ENCODE assay signal across 8 mouse cellular contexts in genomic region chr7:28921722-28922465, GRCm38 (mm10). TPM values are rescaled to one million over a fixed set of nuclear protein-coding genes. Genes with fewer than 3 reads are reported as not detected.
DNase-seq lines count a peak whose midpoint lies in the region; ATAC-seq lines count a peak whose summit lies in the region.

No protein-coding gene starts in this region.

- H3K9ac ChIP-seq in heart, embryonic 13.5 days = peak overlapping the region; percentile 82
- H3K9ac ChIP-seq in lung, embryonic 15.5 days = no peak overlapping the region
- no peak overlapping the region for H3K9ac ChIP-seq in embryonic facial prominence, embryonic 15.5 days
- no peak overlapping the region for H3K9ac ChIP-seq in stomach, embryonic 15.5 days

- no peaks in the 10 kb centered on the region for H3K9me3 ChIP-seq in heart, embryonic 13.5 days
- H3K9me3 ChIP-seq in lung, embryonic 15.5 days = no peaks in the 10 kb centered on the region
- H3K9me3 ChIP-seq in embryonic facial prominence, embryonic 15.5 days (replicated peaks) = no peaks in the 10 kb centered on the region
- H3K9me3 ChIP-seq in stomach, embryonic 15.5 days = no peaks in the 10 kb centered on the region

- H3K27ac ChIP-seq in heart, embryonic 13.5 days (replicated peaks) = peak overlapping the region; percentile 99
- peak overlapping the region; percentile 89 for H3K27ac ChIP-seq in lung, embryonic 15.5 days
- H3K27ac ChIP-seq in embryonic facial prominence, embryonic 15.5 days (replicated peaks) = 0 out of 2 replicates have a peak overlapping the region, but pooled peaks have one; percentile 22
- H3K27ac ChIP-seq in stomach, embryonic 15.5 days = peak overlapping the region; percentile 93

- no peak for ATAC-seq in heart, embryonic 13.5 days (ENCODE audit: extremely low read depth, insufficient number of reproducible peaks, low FRiP score, low TSS enrichment)
- ATAC-seq in lung, embryonic 15.5 days (ENCODE audit: borderline replicate concordance, extremely low read depth, low FRiP score, low TSS enrichment) = no peak
- no peak for ATAC-seq in embryonic facial prominence, embryonic 15.5 days (ENCODE audit: insufficient number of reproducible peaks, low FRiP score, low TSS enrichment, low read depth)
- ATAC-seq in stomach, embryonic 15.5 days (ENCODE audit: insufficient read depth, low FRiP score, low read depth) = no peak

- H3K4me2 ChIP-seq in heart, embryonic 13.5 days = no peak overlapping the region
- no peak overlapping the region for H3K4me2 ChIP-seq in lung, embryonic 15.5 days
- H3K4me2 ChIP-seq in embryonic facial prominence, embryonic 15.5 days (replicated peaks) = no peak overlapping the region
- no peak overlapping the region for H3K4me2 ChIP-seq in stomach, embryonic 15.5 days

- DNase-seq in heart, adult 11 months = no peak
- no peak for DNase-seq in lung, postnatal 25 days (ENCODE audit: low spot score)
- DNase-seq in right cerebral cortex, adult 18-20 months = no peak
- no peak for DNase-seq in urinary bladder, adult 18-20 months (ENCODE audit: low spot score in 2 of 2)

- H3K4me1 ChIP-seq in heart, embryonic 13.5 days = peaks cover 100% of the 10 kb centered on the region
- peaks cover 94% of the 10 kb centered on the region for H3K4me1 ChIP-seq in lung, embryonic 15.5 days
- peaks cover 94% of the 10 kb centered on the region for H3K4me1 ChIP-seq in embryonic facial prominence, embryonic 15.5 days
- peaks cover 88% of the 10 kb centered on the region for H3K4me1 ChIP-seq in stomach, embryonic 15.5 days

- H3K4me3 ChIP-seq in heart, embryonic 13.5 days = no peak overlapping the region
- no peak overlapping the region for H3K4me3 ChIP-seq in lung, embryonic 15.5 days
- H3K4me3 ChIP-seq in embryonic facial prominence, embryonic 15.5 days (replicated peaks) = no peak overlapping the region
- no peak overlapping the region for H3K4me3 ChIP-seq in stomach, embryonic 15.5 days (replicated peaks)

- 57% methylated on average over 8 of the region's 8 CpGs for WGBS in heart, embryonic 13.5 days
- WGBS in lung, embryonic 15.5 days = 84% methylated on average over 8 of the region's 8 CpGs
- WGBS in embryonic facial prominence, embryonic 15.5 days = 77% methylated on average over 8 of the region's 8 CpGs
- 76% methylated on average over 8 of the region's 8 CpGs for WGBS in stomach, embryonic 15.5 days

- H3K36me3 ChIP-seq in heart, embryonic 13.5 days = peaks cover 39% of the 10 kb centered on the region
- peaks cover 16% of the 10 kb centered on the region; the same call in 1 of the 2 replicates for H3K36me3 ChIP-seq in lung, embryonic 15.5 days
- peaks cover 12% of the 10 kb centered on the region for H3K36me3 ChIP-seq in embryonic facial prominence, embryonic 15.5 days
- H3K36me3 ChIP-seq in stomach, embryonic 15.5 days = no peaks in the 10 kb centered on the region

- no peaks in the 10 kb centered on the region for H3K27me3 ChIP-seq in heart, embryonic 13.5 days (replicated peaks)
- no peaks in the 10 kb centered on the region for H3K27me3 ChIP-seq in lung, embryonic 15.5 days
- no peaks in the 10 kb centered on the region for H3K27me3 ChIP-seq in embryonic facial prominence, embryonic 15.5 days
- no peaks in the 10 kb centered on the region for H3K27me3 ChIP-seq in stomach, embryonic 15.5 days (replicated peaks)

RNA-seq across cellular contexts. Expression of gene Actn4, which starts 40.2 kb away (rescaled TPM):
- 259 and 266 TPM in 2 replicates for polyA plus RNA-seq in heart, embryonic 13.5 days (2015; fragmentation: Nextera tagmentation; extraction: Ambion mirVana)
- 287 and 302 TPM in 2 replicates for polyA plus RNA-seq in lung, embryonic 15.5 days (2015; fragmentation: Nextera tagmentation; extraction: Ambion mirVana)
- polyA plus RNA-seq in embryonic facial prominence, embryonic 15.5 days (2015; fragmentation: Nextera tagmentation; extraction: Ambion mirVana) = 321 and 328 TPM in 2 replicates
- 319 and 341 TPM in 2 replicates for polyA plus RNA-seq in stomach, embryonic 15.5 days (2015; fragmentation: Nextera tagmentation; extraction: Ambion mirVana)

RNA-seq across cellular contexts. Expression of gene Capn12, which starts 40.7 kb away (rescaled TPM):
- 0.15 and 0.38 TPM in 2 replicates for polyA plus RNA-seq in heart, embryonic 13.5 days (2015; fragmentation: Nextera tagmentation; extraction: Ambion mirVana)
- 0.29 and 0.42 TPM in 2 replicates for polyA plus RNA-seq in lung, embryonic 15.5 days (2015; fragmentation: Nextera tagmentation; extraction: Ambion mirVana)
- 1.1 and 1.4 TPM in 2 replicates for polyA plus RNA-seq in embryonic facial prominence, embryonic 15.5 days (2015; fragmentation: Nextera tagmentation; extraction: Ambion mirVana)
- polyA plus RNA-seq in stomach, embryonic 15.5 days (2015; fragmentation: Nextera tagmentation; extraction: Ambion mirVana) = 0.34 and 0.45 TPM in 2 replicates

RNA-seq across cellular contexts. Expression of gene Lgals7, which starts 58.2 kb away (rescaled TPM):
- 1.5 and 1.6 TPM in 2 replicates for polyA plus RNA-seq in heart, embryonic 13.5 days (2015; fragmentation: Nextera tagmentation; extraction: Ambion mirVana)
- polyA plus RNA-seq in lung, embryonic 15.5 days (2015; fragmentation: Nextera tagmentation; extraction: Ambion mirVana) = 1.5 and 1.6 TPM in 2 replicates
- polyA plus RNA-seq in embryonic facial prominence, embryonic 15.5 days (2015; fragmentation: Nextera tagmentation; extraction: Ambion mirVana) = 187 and 265 TPM in 2 replicates
- 2.2 TPM in 2 replicates for polyA plus RNA-seq in stomach, embryonic 15.5 days (2015; fragmentation: Nextera tagmentation; extraction: Ambion mirVana)

RNA-seq across cellular contexts. Expression of gene Eif3k, which starts 59.8 kb away (rescaled TPM):
- 257 and 300 TPM in 2 replicates for polyA plus RNA-seq in heart, embryonic 13.5 days (2015; fragmentation: Nextera tagmentation; extraction: Ambion mirVana)
- 360 and 364 TPM in 2 replicates for polyA plus RNA-seq in lung, embryonic 15.5 days (2015; fragmentation: Nextera tagmentation; extraction: Ambion mirVana)
- polyA plus RNA-seq in embryonic facial prominence, embryonic 15.5 days (2015; fragmentation: Nextera tagmentation; extraction: Ambion mirVana) = 403 and 405 TPM in 2 replicates
- polyA plus RNA-seq in stomach, embryonic 15.5 days (2015; fragmentation: Nextera tagmentation; extraction: Ambion mirVana) = 370 and 373 TPM in 2 replicates

RNA-seq across cellular contexts. Expression of gene Map4k1, which starts 60.0 kb away (rescaled TPM):
- 3.4 and 5.3 TPM in 2 replicates for polyA plus RNA-seq in heart, embryonic 13.5 days (2015; fragmentation: Nextera tagmentation; extraction: Ambion mirVana)
- 7.4 and 9.8 TPM in 2 replicates for polyA plus RNA-seq in lung, embryonic 15.5 days (2015; fragmentation: Nextera tagmentation; extraction: Ambion mirVana)
- polyA plus RNA-seq in embryonic facial prominence, embryonic 15.5 days (2015; fragmentation: Nextera tagmentation; extraction: Ambion mirVana) = 7.5 and 7.7 TPM in 2 replicates
- polyA plus RNA-seq in stomach, embryonic 15.5 days (2015; fragmentation: Nextera tagmentation; extraction: Ambion mirVana) = 7.8 and 9.3 TPM in 2 replicates

Comparison
In these comparisons a context has a peak if more than half of its experiments do, and no peak if none do; other contexts are left out.
1. H3K27ac ChIP-seq: peak in every context shown above with its lines; median percentile 99 in heart, embryonic 13.5 days; 93 in stomach, embryonic 15.5 days; 89 in lung, embryonic 15.5 days; 22 in embryonic facial prominence, embryonic 15.5 days.
2. RNA of gene Lgals7, which starts 58.2 kb away (polyA plus RNA-seq): 187 to 265 TPM in embryonic facial prominence, embryonic 15.5 days; 2.2 TPM in stomach, embryonic 15.5 days, 1.5 to 1.6 TPM in lung, embryonic 15.5 days and 1.5 to 1.6 TPM in heart, embryonic 13.5 days; every median in the first group is over 10 times any median in the second.